Mouse (Mus musculus) left cerebral cortex, adult 18-20 months (tissue): ENCODE data around the gene Poldip2. TPM values are rescaled to one million over a fixed set of nuclear protein-coding genes. Genes with fewer than 3 reads are reported as not detected.

Experiments used
- DNase-seq, 2 experiments: peaks; one replicate each; pipeline ENCODE4 v3.0.0; 2021 to 2022; ENCODE audit warnings: low spot score in 2 of 2, mixed read lengths in 1 of 2
- long read RNA-seq, 2 experiments: library from polyadenylated mRNA; stranded (forward); transcript quantifications; one replicate each; pipeline ENCODE4 v2.0.0; 2021
- total RNA-seq, 2 experiments: library from RNA; stranded (reverse); gene quantifications; 2 replicates each; pipeline ENCODE4 v1.2.3; 2021

Poldip2 gene
- 100 to 1,000 TPM; 106 to 118 TPM for total RNA-seq
- long read RNA-seq, experiment 1, transcript Poldip2-201 (11 exons, 2,054 nt) = major isoform, 135 of 211 reads
- long read RNA-seq, experiment 1, partial matches to known transcripts = 12 of 211 reads
- long read RNA-seq, experiment 1, other reads (novel, unspliced or antisense) = 60 of 211 reads
- long read RNA-seq, experiment 2, transcript Poldip2-201 (11 exons, 2,054 nt) = major isoform, 120 of 169 reads
- long read RNA-seq, experiment 2, partial matches to known transcripts = 7 of 169 reads
- long read RNA-seq, experiment 2, other reads (novel, unspliced or antisense) = 41 of 169 reads

DNA sequence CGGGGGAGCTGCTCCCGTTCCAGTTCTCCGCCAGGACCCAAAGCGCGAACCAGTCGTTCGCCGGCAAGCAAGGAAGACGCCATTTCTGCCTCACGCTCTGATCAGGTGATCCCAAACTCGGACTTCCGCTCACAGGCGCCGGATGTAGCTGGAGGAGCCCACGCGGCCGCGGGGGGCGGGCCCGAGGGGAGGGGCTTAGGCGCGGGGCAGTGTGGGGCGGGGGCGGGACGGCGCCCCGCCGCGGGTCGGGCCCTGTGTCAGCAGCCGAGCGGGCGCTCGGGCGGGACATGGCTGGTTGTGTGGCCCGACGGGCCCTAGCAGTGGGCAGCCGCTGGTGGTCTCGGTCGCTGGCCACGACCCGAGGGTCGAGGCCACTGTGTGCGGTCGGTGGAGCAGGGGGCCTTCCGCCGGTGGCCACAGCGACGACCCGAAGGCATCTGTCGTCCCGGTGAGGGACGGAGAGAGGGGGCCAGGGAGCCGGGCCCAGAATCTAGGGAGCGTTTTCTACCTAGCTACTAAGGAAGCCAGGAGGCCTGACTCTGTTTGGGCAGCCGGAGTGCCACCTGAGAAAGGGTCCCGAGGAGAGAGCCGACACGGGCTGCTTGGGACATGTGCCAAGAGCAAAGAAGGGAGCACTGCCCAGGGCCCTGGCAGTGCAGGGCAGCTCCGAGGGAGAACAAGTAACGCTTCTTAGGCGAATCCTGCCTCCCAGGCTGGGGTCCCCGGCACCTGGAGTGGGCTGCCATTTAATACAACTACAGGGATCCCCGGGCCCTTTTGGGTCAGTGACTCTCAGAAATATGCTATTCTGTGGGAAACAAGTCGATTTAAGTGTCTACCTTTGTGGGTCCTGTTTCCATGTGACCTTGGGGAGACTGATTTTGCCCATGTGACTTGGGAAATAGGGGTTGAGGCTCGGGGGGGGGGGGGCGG lies at the start of gene Poldip2, which contains the start of gene Tmem199:
TSS of gene Poldip2 (plus strand) at position 169 of the 933 bp plus-strand sequence.
TSS of gene Tmem199 (minus strand) at position 148 of the 933 bp plus-strand sequence.
- peak; percentile 85 to 91 for DNase-seq

DNA sequence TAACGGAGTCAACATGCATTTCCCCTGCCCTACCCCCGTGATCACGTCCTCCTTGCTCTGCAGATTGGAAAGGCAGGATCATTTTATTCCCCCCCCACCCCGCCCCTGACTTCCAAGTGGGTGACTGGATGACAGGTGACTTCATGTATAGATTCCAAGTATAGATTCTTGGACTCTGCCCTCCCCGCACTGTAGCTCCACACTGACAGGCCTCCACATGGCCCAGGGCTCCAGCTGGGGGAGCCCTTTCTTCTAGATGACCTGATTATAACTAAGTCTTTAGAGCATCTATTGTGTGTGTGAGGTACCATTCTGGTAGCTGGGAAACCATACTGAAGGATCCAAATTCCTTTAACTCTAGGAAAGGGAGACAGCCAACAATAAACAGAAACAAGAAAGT lies 49.3 kb upstream of the Poldip2 start:
- no peak for DNase-seq

DNA sequence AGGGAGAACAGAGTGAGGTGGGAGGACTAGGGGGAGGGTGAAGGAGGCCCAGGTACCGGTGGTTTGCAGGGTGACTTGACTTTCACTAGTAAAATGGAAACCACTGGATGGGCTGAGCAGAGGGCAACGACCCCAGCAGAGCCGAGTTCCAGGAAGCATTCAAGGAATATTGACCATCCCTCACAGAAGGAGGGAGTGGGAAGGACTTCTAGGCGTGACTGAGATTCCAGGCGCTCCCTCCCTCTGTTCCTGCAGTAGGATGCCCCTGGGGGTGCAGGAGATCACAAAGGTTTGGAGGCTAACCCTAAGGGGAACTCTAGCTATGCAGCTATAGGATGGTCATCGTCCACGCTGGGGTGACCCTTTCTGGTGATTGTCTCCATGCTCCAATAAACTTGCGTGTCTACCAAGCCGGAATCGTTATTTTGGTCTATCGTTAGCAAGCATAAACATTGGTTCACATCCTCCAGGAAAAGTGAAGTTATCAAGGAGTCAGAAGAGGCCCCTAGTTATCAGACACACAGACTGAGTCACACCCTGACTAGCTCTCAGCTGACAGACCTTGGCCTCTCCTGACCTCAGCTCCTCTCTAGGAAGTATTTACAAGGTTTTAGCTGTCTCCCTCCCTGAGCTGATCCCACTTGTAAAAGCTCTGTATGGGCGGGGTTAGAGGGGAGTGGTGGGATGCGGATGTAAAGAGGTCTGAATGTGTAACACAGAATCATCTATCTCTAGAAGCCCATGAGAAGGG lies 48.5 kb upstream of the Poldip2 start:
- no peak for DNase-seq

DNA sequence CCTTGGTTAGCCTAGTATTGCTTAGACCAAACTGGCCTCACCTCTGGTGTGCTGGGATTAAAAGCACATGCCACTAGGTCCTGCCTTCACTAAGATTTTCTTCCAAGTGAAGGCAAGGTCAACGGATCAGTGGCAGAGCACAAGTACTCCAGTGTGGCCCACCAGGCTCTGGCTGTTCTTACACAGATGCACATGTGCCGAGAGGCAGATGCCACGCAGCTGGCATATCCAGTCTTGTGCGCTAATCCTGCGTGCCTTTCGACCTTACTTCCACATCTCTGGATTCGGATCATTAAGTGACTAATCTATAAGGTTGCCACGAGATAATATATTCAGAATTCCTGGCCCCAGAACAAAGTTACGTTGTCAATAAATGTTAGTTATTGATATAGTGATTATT lies 46.9 kb upstream of the Poldip2 start:
- no peak for DNase-seq

DNA sequence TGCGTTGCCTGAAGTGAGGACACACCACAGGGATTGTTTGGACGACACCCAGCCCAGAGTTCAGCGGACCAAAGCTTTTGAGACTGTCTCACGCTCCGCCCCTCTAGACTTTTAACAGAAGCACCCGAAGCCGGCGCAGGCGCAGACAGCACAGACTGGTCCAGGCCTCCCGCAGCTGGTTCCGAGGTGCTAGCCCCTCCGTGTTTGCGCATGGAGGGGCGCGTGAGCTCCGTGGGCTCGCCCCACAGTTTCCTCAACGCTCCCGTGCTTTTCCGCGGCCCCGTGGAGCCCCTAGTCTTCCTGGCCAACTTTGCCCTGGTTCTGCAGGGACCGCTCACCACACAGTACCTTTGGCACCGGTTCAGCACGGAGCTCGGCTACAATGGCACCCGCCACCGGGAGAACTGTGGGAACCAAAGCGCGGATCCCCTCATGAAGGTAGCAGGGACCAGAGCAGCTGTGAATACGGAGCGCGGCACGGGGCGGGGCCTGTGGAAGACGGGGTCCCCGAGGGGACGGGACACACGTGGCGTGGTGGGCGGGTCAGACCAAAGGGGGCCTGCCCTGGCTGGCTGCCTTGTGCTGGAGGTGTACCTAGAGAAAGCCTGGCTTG lies 46.3 kb upstream of the Poldip2 start, which contains the start of gene Slc46a1:
TSS of gene Slc46a1 (plus strand) at position 130 of the 613 bp plus-strand sequence.
- peak; percentile 77 for DNase-seq

DNA sequence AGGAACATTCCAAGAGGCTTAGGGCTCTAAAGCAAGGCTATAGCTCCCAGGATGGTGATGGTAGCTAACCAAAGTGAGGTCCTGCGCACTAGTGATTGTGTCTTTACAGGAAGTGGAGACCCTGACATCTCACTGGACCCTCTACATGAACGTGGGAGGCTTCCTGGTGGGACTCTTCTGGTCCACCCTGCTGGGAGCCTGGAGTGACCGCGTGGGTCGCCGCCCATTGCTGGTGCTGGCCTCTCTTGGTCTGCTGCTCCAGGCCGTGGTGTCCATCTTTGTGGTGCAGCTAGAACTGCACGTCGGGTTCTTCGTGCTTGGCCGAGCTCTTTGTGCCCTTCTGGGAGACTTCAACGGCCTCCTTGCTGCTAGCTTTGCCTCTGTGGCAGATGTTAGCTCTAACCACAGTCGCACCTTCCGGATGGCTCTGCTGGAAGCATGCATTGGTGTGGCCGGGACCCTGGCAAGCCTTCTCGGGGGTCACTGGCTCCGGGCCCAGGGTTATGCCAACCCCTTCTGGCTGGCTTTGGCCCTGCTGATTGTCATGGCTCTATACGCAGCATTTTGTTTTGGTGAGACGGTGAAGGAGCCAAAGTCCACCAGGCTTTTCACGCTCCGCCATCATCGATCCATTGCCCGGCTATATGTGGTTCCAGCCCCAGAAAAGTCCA lies 45.6 kb upstream of the Poldip2 start:
- DNase-seq = no peak

DNA sequence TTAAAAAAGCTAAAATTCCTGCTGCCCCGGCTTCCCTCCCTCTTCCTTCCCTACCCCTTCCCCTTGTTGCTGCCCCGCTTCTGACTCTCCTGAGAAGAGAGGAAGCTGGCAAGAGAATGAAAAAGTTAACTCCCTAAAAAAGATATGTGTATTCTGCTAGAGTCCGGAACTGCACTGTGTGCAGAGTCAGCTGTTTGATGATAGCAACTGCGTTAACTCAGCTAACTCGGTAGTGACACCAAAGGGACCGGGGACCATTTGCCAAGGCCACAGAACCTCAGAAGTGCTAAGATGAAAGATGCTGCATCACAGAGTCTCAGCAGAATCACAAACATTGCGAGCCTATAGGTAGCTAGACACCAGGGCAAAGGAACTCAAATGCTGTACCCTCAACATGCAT lies 44.5 kb upstream of the Poldip2 start:
- DNase-seq = no peak

DNA sequence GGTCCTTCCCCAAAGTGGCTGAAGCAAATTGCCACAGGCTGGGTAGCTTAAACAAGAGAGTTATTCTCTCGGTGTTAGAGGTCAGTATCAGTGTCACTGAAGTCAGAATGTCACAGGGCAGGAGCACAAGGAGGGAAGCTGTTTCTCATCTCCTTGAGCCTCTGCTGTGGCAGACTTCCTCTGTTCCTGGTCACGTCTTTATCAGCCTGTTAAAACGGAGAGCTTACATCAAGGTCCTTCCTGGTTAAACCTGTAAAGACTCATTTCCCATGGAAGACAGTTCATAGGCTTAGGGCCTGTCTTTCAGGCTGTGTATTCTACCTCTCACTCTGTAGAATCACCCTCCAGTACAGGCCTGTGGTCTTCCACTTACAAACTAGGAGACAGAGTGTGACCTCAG lies 44.1 kb upstream of the Poldip2 start:
- no peak for DNase-seq

DNA sequence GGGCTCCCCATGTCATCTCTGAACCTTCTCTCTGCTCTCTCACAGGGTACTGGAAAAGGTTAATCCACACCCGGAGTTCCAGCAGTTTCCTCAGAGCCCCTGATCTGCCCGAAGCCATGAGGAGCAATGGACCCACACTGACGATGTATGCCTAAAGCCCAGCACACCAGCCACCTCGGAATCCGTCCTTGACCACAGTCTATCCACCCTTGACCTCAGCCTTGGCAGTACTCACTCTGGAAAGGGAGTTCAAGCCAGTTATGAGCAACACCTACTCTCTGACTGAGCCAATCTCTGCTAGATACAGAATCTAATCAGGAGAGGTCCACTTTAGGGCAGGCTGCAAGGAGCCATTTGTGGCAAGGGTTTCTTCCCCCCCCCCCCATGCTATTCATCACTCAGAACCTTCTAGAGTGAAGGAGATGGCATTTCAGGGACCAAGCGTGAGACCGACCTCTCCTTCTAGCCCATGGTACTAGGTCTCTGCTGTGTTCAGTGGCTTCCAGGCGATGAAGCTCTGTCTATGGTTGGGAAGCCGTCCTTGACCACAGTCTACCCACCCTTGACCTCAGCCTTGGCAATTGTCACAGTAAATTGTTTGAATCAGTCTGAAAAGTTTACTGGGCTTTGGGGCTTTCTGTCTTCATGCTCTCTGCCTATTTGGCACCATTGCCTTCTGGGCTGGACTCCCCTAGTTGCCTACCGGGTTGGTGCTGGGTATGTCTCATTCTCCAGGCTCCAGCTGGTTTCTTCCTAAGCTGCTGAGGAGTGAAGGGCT lies 40.5 kb upstream of the Poldip2 start:
- DNase-seq = no peak

DNA sequence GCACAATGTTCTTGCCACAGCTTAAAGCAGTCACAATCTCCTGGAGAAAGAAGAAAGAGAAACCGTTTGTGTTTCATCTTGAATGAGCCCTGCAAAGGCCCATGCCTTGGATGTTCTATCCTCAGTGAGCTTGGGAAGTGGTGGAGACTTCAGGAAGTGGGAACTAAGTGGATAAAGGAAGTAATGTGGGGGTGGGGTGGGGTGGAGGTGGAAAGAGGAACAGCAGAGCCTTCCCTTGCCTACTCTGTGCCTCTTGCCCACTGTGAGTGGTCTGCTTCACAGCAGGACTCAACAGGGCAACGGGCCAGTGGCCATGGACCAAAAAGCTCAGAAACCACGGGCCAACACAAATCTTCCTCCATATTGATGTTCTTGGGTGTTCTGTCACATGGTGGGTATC lies 36.7 kb upstream of the Poldip2 start:
- no peak for DNase-seq

DNA sequence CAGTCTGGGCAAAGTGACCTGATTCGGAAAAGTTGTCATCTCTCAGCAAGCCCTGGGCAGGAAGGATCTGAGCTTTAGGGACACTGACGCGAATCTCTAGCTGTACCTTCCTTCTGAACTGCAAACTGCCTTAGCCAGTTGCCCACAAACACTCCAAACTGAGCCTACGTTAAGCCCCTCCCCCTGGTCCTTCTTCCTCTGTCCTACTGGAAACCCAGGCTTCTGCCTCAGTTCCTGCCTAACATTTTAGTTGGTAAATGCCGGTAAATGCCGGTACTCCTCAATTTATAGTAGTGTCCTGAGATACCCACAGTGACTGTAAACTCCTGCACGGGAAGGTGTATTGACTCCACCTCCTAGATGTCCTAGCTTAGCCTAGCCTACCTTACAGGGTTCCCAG lies 28.4 kb upstream of the Poldip2 start:
- no peak for DNase-seq

DNA sequence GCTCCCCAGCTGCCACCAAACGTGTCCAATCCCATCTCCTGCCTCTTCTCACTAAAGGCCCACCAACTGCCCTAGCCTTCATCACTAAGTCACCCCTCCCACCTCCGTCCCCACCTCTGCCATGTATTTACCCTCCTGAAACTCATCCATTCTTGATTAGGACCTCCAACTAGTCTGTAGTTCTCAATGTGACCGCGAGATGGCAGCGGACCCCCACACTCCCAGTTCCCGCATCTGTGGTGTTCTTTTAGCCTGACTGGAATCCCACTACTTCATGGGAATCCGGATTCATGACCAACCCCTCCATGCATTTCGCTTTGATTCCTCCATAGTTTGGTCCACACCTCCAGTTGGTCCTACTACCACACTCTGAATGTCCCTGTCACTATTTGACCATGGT lies 23.8 kb upstream of the Poldip2 start:
- peak; percentile 65 to 77 for DNase-seq

DNA sequence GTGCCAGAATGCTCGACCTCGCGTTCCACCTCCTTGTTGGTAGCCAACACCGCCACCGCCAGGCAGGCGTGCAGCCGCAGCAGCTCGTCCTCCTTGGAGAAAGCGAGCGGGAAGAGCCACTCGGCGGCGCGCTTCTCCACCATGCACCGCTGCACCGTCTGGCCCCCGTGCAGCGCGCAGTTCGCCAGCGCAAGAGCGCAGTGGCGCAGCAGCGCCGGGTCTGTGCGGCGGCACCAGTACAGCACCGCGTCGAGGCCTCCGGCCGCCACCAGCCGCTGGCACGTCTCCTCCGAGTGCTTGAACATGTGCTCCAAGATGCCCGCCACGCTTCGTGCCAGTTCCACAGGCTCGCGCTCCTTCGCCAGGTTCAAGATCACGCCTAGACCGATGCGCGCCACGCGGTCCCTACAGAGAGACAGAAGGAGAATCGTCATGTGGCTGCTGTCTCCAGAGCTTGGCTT lies 21.2 kb upstream of the Poldip2 start:
- DNase-seq = peak; percentile 53 to 68

DNA sequence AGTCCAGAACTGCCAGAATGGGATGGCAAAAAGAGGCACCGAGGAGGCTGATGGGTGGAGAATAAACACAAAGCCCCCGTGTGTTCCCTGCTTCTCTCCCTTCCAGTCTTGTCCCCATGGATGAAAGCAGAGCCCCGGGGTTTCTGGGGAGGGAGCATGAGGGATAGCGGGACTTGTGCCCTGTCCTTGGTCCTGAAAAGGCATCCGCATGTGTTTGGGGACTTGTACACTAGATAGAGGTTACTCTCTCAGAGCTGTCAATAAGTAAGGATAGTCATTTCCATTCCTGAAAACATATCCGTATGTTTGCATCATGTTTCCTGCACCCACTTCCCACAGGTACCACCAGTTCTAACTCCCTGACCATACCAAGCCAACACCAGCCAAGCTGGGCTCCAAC lies 16.1 kb upstream of the Poldip2 start:
- no peak for DNase-seq

DNA sequence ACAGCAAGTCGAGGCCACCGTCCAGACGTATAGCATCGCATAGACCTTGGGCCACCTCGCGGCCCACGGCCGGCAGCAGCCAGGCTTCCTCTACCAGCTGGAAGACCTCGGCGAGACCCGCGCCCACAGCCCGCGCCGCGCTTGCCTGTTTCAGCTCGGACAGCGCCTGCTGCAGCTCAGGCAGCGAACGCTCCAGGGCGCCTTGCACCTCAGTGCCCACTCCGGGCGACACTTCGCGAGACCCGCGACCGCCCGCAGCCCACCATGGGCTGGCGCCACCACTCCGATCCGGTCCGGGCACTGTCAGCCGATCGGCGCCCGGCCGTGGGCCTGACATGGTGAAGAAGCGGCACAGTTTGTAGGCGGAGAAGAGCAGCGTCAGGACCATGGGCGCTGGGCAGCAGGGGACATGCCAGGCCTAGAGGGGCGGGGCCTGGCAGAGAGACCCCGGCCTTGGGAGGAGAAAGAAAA lies 14.9 kb upstream of the Poldip2 start:
- peak; percentile 42 to 56 for DNase-seq

DNA sequence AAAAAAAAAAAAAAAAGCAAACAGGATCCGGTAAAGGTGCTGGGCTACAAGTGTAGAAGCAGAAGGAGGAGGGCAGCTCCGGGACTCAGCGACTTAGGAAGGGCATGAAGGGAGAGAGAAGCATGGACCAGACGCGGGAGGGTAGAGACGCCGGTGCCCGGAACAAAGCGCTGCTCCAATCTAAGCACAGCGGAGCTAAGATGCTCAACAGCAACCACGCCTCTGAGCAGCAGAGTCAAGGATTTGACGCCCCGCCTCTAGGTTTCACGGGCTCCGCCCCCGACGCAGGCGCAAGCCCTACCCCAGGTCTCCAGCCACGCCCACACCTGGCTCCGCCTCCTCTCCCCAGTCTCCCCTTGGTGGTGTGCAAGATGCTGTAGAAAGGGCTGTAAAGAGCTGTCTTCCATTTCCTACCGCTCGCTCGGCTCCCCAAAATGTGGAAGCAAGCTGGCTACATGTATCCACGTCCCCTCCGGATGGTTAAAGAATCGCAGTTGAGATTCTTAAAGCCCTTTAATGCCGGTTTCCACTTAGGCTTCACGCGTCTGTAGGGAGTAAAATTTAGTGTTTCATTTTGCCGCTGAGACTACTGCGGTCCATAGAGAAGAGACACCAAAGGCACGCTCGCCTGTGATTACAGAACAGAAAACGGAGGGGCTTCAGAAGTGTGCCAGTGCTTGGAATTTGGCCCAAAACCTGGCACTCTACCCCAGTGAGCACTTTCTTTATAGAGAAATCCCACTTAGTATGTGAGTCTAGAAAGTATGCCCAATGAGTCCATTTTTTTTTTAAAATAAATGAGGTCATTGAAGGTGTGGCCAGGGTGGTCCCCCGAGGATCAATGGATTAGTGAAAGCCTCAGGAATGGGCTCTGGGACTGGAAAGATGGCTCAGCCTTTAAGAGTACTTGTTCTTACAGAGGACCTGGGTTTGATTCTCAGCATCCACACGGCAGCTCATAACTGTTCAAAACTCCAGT lies 14.2 kb upstream of the Poldip2 start, which contains the start of gene Sarm1:
TSS of gene Sarm1 (minus strand) at position 211 of the 979 bp plus-strand sequence.
- peak; percentile 96 for DNase-seq

DNA sequence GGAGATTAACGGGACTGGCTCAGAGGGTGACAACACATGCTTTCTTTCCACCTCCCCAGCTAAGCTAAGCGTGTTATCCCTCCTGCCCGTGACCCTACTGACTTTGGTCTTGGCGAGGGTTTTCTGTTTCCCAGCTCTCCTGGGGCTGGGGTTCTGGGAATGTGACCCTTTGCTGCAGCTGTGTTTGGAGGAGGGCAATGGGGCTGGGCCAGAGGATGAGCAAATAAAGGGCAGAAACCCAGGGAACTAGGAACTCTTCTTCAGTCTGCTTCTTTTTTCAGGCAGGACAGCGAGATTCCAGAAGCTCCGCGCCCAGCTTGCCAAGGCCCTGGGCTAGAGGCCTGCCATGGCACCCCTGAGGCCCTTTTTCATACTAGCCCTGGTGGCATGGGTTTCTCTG lies 13.0 kb upstream of the Poldip2 start, which contains the start of gene Vtn:
TSS of gene Vtn (plus strand) at position 88 of the 400 bp plus-strand sequence.
- no peak for DNase-seq

DNA sequence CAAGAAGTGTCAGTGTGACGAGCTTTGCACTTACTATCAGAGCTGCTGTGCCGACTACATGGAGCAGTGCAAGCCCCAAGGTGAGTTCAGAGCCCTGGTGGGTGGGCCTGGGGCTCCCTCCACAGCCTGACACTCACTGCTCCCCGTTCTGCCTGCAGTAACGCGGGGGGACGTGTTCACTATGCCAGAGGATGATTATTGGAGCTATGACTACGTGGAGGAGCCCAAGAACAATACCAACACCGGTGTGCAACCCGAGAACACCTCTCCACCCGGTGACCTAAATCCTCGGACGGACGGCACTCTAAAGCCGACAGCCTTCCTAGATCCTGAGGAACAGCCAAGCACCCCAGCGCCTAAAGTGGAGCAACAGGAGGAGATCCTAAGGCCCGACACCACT lies 12.4 kb upstream of the Poldip2 start:
- no peak for DNase-seq
